Mouse (Mus musculus): Measurements from ENCODE around the gene Rims4. TPM values are rescaled to one million over a fixed set of nuclear protein-coding genes. Genes with fewer than 3 reads are reported as not detected.

The Rims4 gene
- polyA plus RNA-seq, 1 experiment from 2014 or later, result 1.6 TPM

DNA sequence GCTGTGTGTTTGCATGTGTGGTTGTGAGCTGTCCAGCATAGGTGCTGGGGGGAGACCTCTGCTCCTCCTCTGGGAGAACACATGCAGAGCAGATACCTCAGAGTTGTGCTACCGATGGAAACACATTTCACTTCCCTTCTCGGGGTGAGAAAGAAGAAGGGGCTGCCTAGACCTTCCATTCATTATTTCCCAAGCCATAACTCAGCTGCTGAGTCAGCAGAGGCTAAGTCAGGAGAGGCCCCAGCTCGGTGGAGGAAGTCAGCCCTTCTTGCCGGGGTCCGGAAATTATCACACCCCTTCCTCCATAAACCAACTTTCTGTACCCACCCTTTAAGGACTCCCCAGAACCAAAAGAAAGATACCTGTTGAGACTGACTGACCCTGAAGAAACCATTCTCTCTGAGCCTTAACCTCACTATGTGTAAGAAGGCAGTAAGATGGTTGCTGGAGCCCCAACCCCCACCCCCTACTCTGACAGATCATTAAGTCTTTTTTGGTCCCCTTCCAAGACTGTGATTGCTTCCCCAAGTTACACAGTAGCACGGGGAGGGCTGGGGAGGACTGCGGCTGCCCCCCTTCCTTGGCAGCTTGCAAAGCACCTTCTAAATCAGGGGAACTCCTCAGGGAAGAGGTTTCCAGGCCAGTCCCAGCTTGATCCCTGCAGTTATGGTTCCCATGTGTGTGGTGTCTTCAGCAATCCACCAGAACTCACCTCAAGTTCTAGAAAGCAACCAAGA, 10.1 kb upstream of the Rims4 start:
- WGBS, result 46% methylated on average over 7 of the region's 7 CpGs
- no peaks in the 10 kb centered on the region for H3K36me3 ChIP-seq
- ATAC-seq (replicated peaks; ENCODE audit: low FRiP score), result no peak

DNA sequence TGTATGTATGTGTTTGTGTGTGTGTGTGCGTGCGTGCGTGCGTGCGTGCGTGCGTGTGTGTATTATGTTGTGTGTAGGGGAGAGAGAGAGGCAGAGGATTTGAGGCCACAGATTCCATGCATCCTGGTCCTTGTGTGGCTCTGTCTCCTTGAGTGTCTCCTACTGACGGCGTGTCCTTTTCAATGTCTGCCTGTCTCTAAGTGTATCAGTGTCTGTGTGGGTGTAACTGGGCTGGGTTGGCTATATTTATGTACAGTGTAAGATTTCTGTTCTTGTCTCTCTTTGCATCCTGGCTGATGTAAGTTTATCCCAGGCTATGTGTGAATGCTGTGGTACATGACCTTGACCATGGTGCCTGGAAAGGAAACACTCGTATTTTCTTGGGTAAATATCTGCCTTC, 6.6 kb upstream of the Rims4 start:
- H3K36me3 ChIP-seq, result no peaks in the 10 kb centered on the region
- ATAC-seq (replicated peaks; ENCODE audit: low FRiP score), result no peak
- H3K4me3 ChIP-seq (replicated peaks), result no peak overlapping the region
- H3K9me3 ChIP-seq (replicated peaks), result no peaks in the 10 kb centered on the region
- H3K27me3 ChIP-seq, result peaks cover 24% of the 10 kb centered on the region
- 86% methylated on average over 10 of the region's 10 CpGs for WGBS
- 0 out of 2 replicates have a peak, but pooled peaks cover 3% of the 10 kb centered on the region for H3K4me1 ChIP-seq
- H3K9ac ChIP-seq, result no peak overlapping the region
- no peak overlapping the region for H3K4me2 ChIP-seq
- H3K27ac ChIP-seq, result no peak overlapping the region

More for the DNA sequence above, 10.1 kb upstream of the Rims4 start:
- Histone ChIP-seq H3K4me1 (0 out of 2 replicates have a peak, but pooled peaks cover 3% of the 10 kb centered on the region), H3K9me3 (replicated peaks) (no peaks in the 10 kb centered on the region), H3K4me3 (replicated peaks) (no peak overlapping the region), H3K4me2 (no peak overlapping the region), H3K27ac (no peak overlapping the region), H3K9ac (no peak overlapping the region), H3K27me3 (no peaks in the 10 kb centered on the region; the same call in 1 of the 2 replicates)

GRCm38 (mm10) chr2:163924531-163924930, 6.0 kb upstream of the Rims4 start:
- Histone ChIP-seq H3K4me1 (0 out of 2 replicates have a peak, but pooled peaks cover 3% of the 10 kb centered on the region), H3K9me3 (replicated peaks) (no peaks in the 10 kb centered on the region), H3K4me3 (replicated peaks) (no peak overlapping the region), H3K27ac (no peak overlapping the region), H3K4me2 (no peak overlapping the region), H3K9ac (no peak overlapping the region), H3K27me3 (peaks cover 29% of the 10 kb centered on the region), H3K36me3 (no peaks in the 10 kb centered on the region)
- WGBS, result 67% methylated on average over 3 of the region's 3 CpGs
- no peak for ATAC-seq (replicated peaks; ENCODE audit: low FRiP score)

DNA sequence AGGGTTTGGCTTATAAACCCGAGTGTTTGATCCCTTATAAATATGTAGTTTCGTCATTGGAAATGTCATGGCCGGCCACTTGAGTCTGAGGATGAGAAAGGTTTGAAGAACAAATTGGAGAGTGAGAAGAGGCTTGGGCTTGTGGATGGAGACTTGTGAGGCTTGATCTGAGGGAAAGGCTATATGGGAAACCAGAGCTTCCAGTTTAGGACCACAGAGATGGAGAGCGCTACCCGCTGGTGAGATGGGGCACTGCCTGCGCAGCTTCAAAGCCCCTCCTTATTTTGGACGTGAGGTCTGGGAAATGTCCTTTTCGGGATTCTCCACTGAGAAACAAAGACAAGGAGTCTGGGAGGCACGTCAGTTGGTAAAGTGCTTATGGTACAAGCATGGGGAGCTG, 4.6 kb upstream of the Rims4 start:
- Histone ChIP-seq H3K36me3 (no peaks in the 10 kb centered on the region), H3K27me3 (peaks cover 43% of the 10 kb centered on the region), H3K4me1 (peaks cover 12% of the 10 kb centered on the region), H3K4me2 (no peak overlapping the region), H3K9ac (no peak overlapping the region), H3K4me3 (replicated peaks) (no peak overlapping the region), H3K27ac (no peak overlapping the region), H3K9me3 (replicated peaks) (no peaks in the 10 kb centered on the region)
- no peak for ATAC-seq (replicated peaks; ENCODE audit: low FRiP score)
- 62% methylated on average over 9 of the region's 9 CpGs for WGBS

GRCm38 (mm10) chr2:163919581-163919980, 1.1 kb upstream of the Rims4 start:
- 79% methylated on average over 3 of the region's 3 CpGs for WGBS

DNA sequence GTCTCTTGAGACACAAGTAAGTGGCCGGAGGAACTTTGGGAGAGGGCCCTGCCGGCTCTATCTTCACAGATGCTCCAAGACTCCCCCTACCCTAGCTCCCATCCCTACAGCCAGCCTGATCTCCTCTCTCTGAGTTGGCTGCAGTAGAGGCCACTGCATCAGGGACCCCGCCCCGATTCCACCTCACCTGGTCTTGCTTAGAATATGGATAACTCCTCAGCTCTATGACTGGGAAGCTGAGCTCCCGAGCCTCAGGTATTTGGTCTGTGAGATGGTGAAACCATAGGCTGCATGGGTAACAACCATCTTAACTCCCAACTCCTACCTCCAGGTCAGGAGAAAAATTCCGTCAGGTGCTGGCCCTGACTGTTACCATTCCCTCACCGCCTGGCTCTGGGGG, 1.8 kb downstream of the Rims4 start:
- no peak overlapping the region for H3K4me2 ChIP-seq
- no peaks in the 10 kb centered on the region for H3K9me3 ChIP-seq (replicated peaks)
- no peak overlapping the region for H3K9ac ChIP-seq
- no peak overlapping the region for H3K27ac ChIP-seq
- H3K4me1 ChIP-seq, result peaks cover 18% of the 10 kb centered on the region
- no peak overlapping the region for H3K4me3 ChIP-seq (replicated peaks)
- WGBS, result 82% methylated on average over 7 of the region's 7 CpGs
- no peak for ATAC-seq (replicated peaks; ENCODE audit: low FRiP score)
- peaks cover 86% of the 10 kb centered on the region for H3K27me3 ChIP-seq
- no peaks in the 10 kb centered on the region for H3K36me3 ChIP-seq

More at GRCm38 (mm10) chr2:163919581-163919980, 1.1 kb upstream of the Rims4 start:
- H3K4me1 ChIP-seq, result peaks cover 14% of the 10 kb centered on the region
- no peak overlapping the region for H3K9ac ChIP-seq
- no peak overlapping the region for H3K27ac ChIP-seq
- no peaks in the 10 kb centered on the region for H3K36me3 ChIP-seq
- H3K27me3 ChIP-seq, result peaks cover 78% of the 10 kb centered on the region
- no peak overlapping the region for H3K4me3 ChIP-seq (replicated peaks)
- no peaks in the 10 kb centered on the region for H3K9me3 ChIP-seq (replicated peaks)
- no peak for ATAC-seq (replicated peaks; ENCODE audit: low FRiP score)
- H3K4me2 ChIP-seq, result no peak overlapping the region

DNA sequence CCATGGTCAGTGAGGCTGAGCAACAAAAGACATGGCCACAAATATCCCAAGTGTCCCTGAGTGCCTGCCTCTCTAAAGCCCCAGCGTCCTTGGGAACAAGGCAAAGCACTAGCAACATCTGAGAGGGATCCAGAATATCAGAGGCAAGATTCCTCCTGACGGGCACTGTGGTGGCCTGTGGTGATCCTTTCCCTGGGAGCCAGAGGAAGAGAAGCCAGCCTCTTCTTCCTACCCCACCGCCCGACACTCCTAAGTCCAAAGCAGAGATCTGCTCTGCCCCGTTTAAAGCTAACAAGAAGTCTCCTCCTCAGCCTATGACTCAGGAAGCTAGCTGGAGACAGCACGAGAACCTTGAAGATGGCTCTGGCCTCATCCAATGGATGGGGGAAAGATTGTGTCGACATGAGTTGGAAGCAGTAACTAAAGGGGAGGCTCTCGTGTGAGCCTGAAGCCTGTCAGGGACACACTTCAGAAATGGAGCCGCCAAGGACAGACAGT, 3.1 kb downstream of the Rims4 start:
- Histone ChIP-seq H3K9me3 (replicated peaks) (no peaks in the 10 kb centered on the region), H3K9ac (no peak overlapping the region), H3K27ac (no peak overlapping the region), H3K36me3 (no peaks in the 10 kb centered on the region), H3K4me3 (replicated peaks) (no peak overlapping the region), H3K4me2 (no peak overlapping the region), H3K4me1 (peaks cover 18% of the 10 kb centered on the region), H3K27me3 (peaks cover 74% of the 10 kb centered on the region)
- WGBS, result 51% methylated on average over 9 of the region's 9 CpGs
- no peak for ATAC-seq (replicated peaks; ENCODE audit: low FRiP score)

- Histone ChIP-seq H3K4me3 (replicated peaks) (no peak overlapping the region), H3K4me2 (no peak overlapping the region), H3K36me3 (no peaks in the 10 kb centered on the region), H3K27ac (no peak overlapping the region), H3K9ac (no peak overlapping the region), H3K9me3 (replicated peaks) (no peaks in the 10 kb centered on the region), H3K4me1 (peaks cover 15% of the 10 kb centered on the region), H3K27me3 (peaks cover 62% of the 10 kb centered on the region)
- 8% methylated on average over 10 of the region's 10 CpGs for WGBS
- no peak for ATAC-seq (replicated peaks; ENCODE audit: low FRiP score)
Measured at GRCm38 (mm10) chr2:163914107-163914506, 4.4 kb downstream of the Rims4 start.

DNA sequence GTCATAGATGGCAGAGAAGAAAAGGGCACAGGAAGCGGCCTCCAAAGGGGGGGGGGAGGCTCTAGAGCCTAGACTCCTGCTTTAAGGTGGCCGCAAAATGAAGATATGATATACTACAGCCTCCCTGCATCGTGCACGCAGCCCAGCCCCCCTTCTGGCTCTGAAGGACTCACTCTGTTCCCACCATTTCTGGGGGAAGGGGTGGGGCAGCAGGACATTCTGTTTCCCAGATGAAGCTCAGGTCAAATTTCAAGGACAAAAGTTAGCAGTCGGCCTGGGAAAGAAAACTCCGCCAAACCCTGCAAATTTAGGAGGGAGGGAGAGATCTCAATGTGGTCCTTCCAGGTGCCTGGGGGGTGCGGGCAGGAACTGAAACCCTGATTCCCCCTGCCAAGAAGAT, 4.8 kb downstream of the Rims4 start:
- Histone ChIP-seq H3K4me3 (replicated peaks) (no peak overlapping the region), H3K27me3 (peaks cover 58% of the 10 kb centered on the region), H3K4me1 (peaks cover 13% of the 10 kb centered on the region), H3K9me3 (replicated peaks) (no peaks in the 10 kb centered on the region), H3K4me2 (no peak overlapping the region), H3K36me3 (no peaks in the 10 kb centered on the region), H3K27ac (no peak overlapping the region), H3K9ac (no peak overlapping the region)
- 25% methylated on average over 7 of the region's 7 CpGs for WGBS
- ATAC-seq (replicated peaks; ENCODE audit: low FRiP score), result no peak

- Histone ChIP-seq H3K27me3 (peaks cover 41% of the 10 kb centered on the region), H3K4me3 (replicated peaks) (no peak overlapping the region), H3K36me3 (no peaks in the 10 kb centered on the region), H3K9ac (no peak overlapping the region), H3K4me2 (no peak overlapping the region), H3K27ac (no peak overlapping the region), H3K4me1 (0 out of 2 replicates have a peak, but pooled peaks cover 6% of the 10 kb centered on the region), H3K9me3 (replicated peaks) (no peaks in the 10 kb centered on the region)
- WGBS, result 65% methylated on average over 14 of the region's 14 CpGs
- no peak for ATAC-seq (replicated peaks; ENCODE audit: low FRiP score)
Measured at GRCm38 (mm10) chr2:163911826-163912444, 6.5 kb downstream of the Rims4 start.

DNA sequence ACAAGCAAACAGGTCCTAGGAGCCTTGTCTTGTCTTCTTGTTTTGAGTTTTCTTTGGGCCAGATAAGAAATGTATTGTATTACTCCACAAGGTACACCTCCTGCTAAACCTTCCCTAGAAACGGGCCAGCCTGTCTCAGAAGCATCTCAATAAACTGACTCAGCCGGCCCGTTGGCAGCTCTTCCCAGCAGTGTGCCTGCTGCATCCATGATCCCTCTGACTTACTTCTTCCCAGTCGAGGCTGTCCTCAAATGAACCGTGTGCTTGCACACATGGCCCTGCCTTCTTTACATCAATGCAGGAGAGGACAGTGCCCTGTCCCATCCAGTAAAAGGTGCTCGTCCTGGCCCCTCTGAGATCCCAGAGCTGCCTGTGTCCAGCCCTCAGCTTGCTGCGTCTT, 8.9 kb downstream of the Rims4 start:
- Histone ChIP-seq H3K9ac (no peak overlapping the region), H3K27ac (no peak overlapping the region), H3K36me3 (no peaks in the 10 kb centered on the region), H3K4me2 (no peak overlapping the region), H3K4me1 (0 out of 2 replicates have a peak, but pooled peaks cover 6% of the 10 kb centered on the region), H3K9me3 (replicated peaks) (no peaks in the 10 kb centered on the region), H3K4me3 (replicated peaks) (no peak overlapping the region), H3K27me3 (peaks cover 17% of the 10 kb centered on the region)
- no peak for ATAC-seq (replicated peaks; ENCODE audit: low FRiP score)
- 82% methylated on average over 7 of the region's 7 CpGs for WGBS

DNA sequence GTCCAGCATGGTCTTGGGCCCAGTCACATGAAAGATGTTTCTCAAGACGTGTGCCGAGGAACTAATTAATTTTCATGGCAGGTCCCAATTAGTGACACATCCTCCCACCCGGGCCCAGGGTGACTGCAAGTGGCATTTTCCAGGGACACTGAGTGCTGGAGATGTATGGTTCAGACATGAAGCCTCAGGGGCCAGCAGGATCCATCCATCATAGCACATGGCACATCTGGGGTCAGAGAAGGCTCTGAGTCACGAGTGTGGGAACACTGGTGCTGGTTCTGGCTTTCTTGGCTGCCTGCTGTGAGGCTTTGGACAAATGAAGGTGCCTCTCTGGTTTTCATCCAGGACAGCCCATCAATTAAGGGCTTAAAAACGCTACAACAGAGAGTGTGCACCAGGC, 11.4 kb downstream of the Rims4 start:
- no peaks in the 10 kb centered on the region for H3K36me3 ChIP-seq
- H3K4me1 ChIP-seq, result no peaks in the 10 kb centered on the region
- no peak overlapping the region for H3K27ac ChIP-seq
- H3K9me3 ChIP-seq (replicated peaks), result no peaks in the 10 kb centered on the region
- no peaks in the 10 kb centered on the region for H3K27me3 ChIP-seq
- 53% methylated on average over 5 of the region's 5 CpGs for WGBS
- no peak overlapping the region for H3K9ac ChIP-seq
- no peak overlapping the region for H3K4me2 ChIP-seq
- no peak overlapping the region for H3K4me3 ChIP-seq (replicated peaks)
- no peak for ATAC-seq (replicated peaks; ENCODE audit: low FRiP score)

Data from kidney, embryonic 15.5 days (tissue).